Mouse (Mus musculus) mature B cell (primary cell): ENCODE measurements around the gene Ttc38.

ENCODE experiments used
- in situ Hi-C: fragments of 300-500 bp; cut with MboI; formaldehyde crosslinking; loops from 2 replicates; pipeline ENCODE4 v1.14.3; 2019

The Ttc38 gene

GRCm38 (mm10) chr15:85893871-85894270 is 61.8 kb downstream of the Ttc38 start:
- in situ Hi-C loops = no loop called here

GRCm38 (mm10) chr15:85896284-85896683 is 64.2 kb downstream of the Ttc38 start:
- in situ Hi-C loops = no loop called here

GRCm38 (mm10) chr15:85897113-85897512 is 65.0 kb downstream of the Ttc38 start:
- in situ Hi-C loops = no loop called here

- in situ Hi-C loops = no loop called here
Measured at GRCm38 (mm10) chr15:85899396-85899795, 67.3 kb downstream of the Ttc38 start.

DNA sequence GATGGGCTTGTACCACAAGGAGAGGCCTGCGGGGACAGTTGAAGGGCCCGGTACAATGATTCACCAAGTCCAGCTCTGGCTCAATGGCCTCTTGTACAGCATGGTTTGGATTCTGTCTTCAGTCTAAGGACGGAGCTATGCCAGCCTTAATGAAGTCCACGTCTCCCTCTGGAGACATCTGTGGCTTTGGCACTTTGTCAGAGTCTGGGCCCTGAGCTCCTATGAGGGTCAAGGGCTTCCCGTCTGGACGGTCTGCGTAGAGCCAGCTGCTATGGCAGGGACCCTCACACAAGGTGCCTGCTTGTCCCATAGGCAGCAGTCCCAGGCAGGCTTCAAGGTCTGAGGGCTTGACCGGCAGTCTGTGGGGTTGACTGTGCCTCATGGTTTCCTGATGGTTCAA is 68.2 kb downstream of the Ttc38 start:
- in situ Hi-C loops = no loop called here

- in situ Hi-C loops = no loop called here
Measured at GRCm38 (mm10) chr15:85900801-85901200, 68.7 kb downstream of the Ttc38 start.

- in situ Hi-C loops = no loop called here
Measured at GRCm38 (mm10) chr15:85902505-85902904, 70.4 kb downstream of the Ttc38 start.

DNA sequence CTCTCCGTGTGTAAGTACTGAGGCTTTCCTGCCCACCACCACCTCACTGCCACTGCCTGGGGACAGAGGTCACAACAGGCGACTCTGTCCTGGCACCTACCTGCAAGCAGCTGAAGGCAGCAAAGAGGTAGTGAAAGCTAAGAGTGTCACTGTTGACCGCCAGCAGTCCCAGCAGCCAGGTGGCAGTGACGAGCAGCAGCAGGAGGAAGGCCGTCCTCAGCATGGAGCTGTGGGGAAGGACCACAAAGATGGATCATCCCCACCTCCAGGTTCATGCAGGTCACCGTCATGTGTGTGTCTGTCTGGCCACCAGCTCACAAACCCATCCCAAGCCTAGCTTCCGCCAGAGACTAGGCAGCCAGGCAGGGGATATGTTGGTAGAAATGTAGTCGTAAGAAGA is 71.7 kb downstream of the Ttc38 start:
- in situ Hi-C loops = no loop called here
